Mouse (Mus musculus) liver, postnatal 0 days (tissue): Measurements from ENCODE around the gene Ago3. TPM values are rescaled to one million over a fixed set of nuclear protein-coding genes. Genes with fewer than 3 reads are reported as not detected.

Source experiments
- ATAC-seq: fragments of 200-750 bp; cut with Nextera tagmentation; 2 replicates; pipeline ENCODE4 v1.8.0; 2017; ENCODE audit warnings: mild to moderate bottlenecking, moderate library complexity
- DNase-seq: peaks from one replicate; pipeline ENCODE4 v3.0.0-alpha.2; 2016
- H3K27ac ChIP-seq: fragments of 300-500 bp; sonication (generic); 2 replicates; pipeline ENCODE4 v1.5.1; 2014; ENCODE audit warnings: antibody characterized with exemption, moderate library complexity, mild to moderate bottlenecking, low read depth
- H3K27me3 ChIP-seq: fragments of 300-500 bp; sonication (generic); 2 replicates; pipeline ENCODE4 v1.6.1; 2014; ENCODE audit warnings: low read length, control low read depth, mixed read lengths; ENCODE audit not compliant: insufficient read depth
- H3K36me3 ChIP-seq: fragments of 300-500 bp; sonication (generic); replicated peaks from 2 replicates; pipeline ENCODE4 v1.6.1; 2014; ENCODE audit warnings: mild to moderate bottlenecking, control low read depth, low read length, moderate library complexity, mixed read lengths; ENCODE audit not compliant: insufficient read depth
- H3K4me1 ChIP-seq: fragments of 300-500 bp; sonication (generic); 2 replicates; pipeline ENCODE4 v1.6.1; 2014; ENCODE audit warnings: antibody characterized with exemption, mild to moderate bottlenecking, control low read depth; ENCODE audit not compliant: insufficient read depth
- H3K4me2 ChIP-seq: fragments of 300-500 bp; sonication (generic); 2 replicates; pipeline ENCODE4 v1.6.1; 2014; ENCODE audit warnings: low read depth, mild to moderate bottlenecking, low read length, moderate library complexity, mixed read lengths
- H3K4me3 ChIP-seq: fragments of 300-500 bp; sonication (generic); 2 replicates; pipeline ENCODE4 v1.5.1; 2014; ENCODE audit warnings: low read depth, low read length
- H3K9ac ChIP-seq: fragments of 300-500 bp; sonication (generic); replicated peaks from 2 replicates; pipeline ENCODE4 v1.6.1; 2014; ENCODE audit warnings: mild to moderate bottlenecking, moderate library complexity
- H3K9me3 ChIP-seq: fragments of 300-500 bp; sonication (generic); 2 replicates; pipeline ENCODE4 v1.6.1; 2016; ENCODE audit warnings: mild to moderate bottlenecking, control low read depth, low read length, mixed read lengths
- CTCF ChIP-seq: sonication (generic); IDR thresholded peaks from 2 replicates; pipeline ENCODE4 v1.5.1; 2016; ENCODE audit warnings: antibody characterized with exemption, low read depth
- EP300 ChIP-seq: IDR thresholded peaks from 2 replicates; pipeline ENCODE4 v1.6.1; 2016; ENCODE audit warnings: antibody characterized with exemption, low read depth, mild to moderate bottlenecking
- WGBS: fragments of 180-500 bp; shearing (Covaris S2); extraction: QIAGEN DNeasy Blood & Tissue Kit; methylation state at CpG from one replicate; pipeline ENCODE4 v1.1.7; 2014; ENCODE audit not compliant: insufficient replicate concordance; 5-methylcytosine and 5-hydroxymethylcytosine counted together
- polyA plus RNA-seq: library from polyadenylated mRNA; unstranded; fragments of >200 nt; fragmentation: Nextera tagmentation; extraction: Ambion mirVana; gene quantifications from 2 replicates; pipeline ENCODE4 v1.2.1, GENCODE M21; 2015

Ago3 gene
- polyA plus RNA-seq, 1 experiment from 2014 or later: 5.2 TPM

GRCm38 (mm10) chr4:126291196-126291595, 138.2 kb downstream of the Ago3 start:
- H3K27me3 ChIP-seq: peaks cover 30% of the 10 kb centered on the region
- no peak overlapping the region for H3K27ac ChIP-seq
- no peak for TF ChIP-seq CTCF
- no peak for TF ChIP-seq EP300
- H3K9ac ChIP-seq: no peak overlapping the region
- no peak overlapping the region for H3K4me3 ChIP-seq
- no peaks in the 10 kb centered on the region for H3K36me3 ChIP-seq
- no peak for DNase-seq
- H3K4me1 ChIP-seq: peaks cover 2% of the 10 kb centered on the region
- H3K9me3 ChIP-seq: no peaks in the 10 kb centered on the region
- no peak for ATAC-seq
- WGBS: 39% methylated on average over 13 of the region's 13 CpGs
- H3K4me2 ChIP-seq: no peak overlapping the region

- WGBS: 77% methylated on average over 8 of the region's 8 CpGs
- TF ChIP-seq EP300: no peak
- TF ChIP-seq CTCF: no peak
- H3K27me3 ChIP-seq: peaks cover 32% of the 10 kb centered on the region
These were observed 139.0 kb downstream of the Ago3 start for GRCm38 (mm10) chr4:126290314-126290713.

DNA sequence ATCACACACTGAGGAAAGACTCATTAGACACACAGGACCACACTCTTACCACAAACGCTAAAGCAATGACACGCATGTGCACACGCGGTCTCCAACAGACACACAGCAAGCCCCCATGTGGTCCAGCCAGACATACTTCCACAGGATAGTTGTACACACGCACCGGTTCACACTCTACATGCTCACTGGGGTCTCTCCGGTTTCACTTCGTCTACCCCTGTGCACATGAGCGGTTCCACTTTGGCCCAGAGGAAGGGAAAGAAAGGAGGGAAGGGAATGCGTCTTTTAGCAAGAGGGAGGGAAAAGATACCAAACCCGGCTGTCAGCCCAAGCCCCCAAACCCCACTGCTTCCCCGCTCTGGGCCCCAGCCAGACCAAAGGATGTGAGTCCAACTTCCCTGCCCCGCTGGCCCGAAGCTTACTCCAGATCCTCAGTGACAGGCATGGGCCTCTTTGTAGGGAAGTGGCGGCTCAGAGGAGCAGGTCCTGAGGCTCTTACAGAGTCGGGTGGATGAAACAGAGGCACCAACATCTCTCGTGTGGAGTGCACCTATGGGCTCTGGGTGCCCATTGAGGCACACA, 141.2 kb downstream of the Ago3 start:
- DNase-seq (no peak), ATAC-seq (no peak)
- Histone ChIP-seq H3K9me3 (no peaks in the 10 kb centered on the region), H3K4me2 (peak overlapping the region; percentile 6; the same call in 1 of the 2 replicates), H3K9ac (no peak overlapping the region), H3K4me1 (peaks cover 5% of the 10 kb centered on the region), H3K4me3 (no peak overlapping the region), H3K36me3 (no peaks in the 10 kb centered on the region), H3K27ac (no peak overlapping the region), H3K27me3 (peaks cover 48% of the 10 kb centered on the region)
- TF ChIP-seq EP300: no peak
- no peak for TF ChIP-seq CTCF
- WGBS: 37% methylated on average over 17 of the region's 17 CpGs

More at GRCm38 (mm10) chr4:126290314-126290713, 139.0 kb downstream of the Ago3 start:
- H3K4me1 ChIP-seq: peaks cover 5% of the 10 kb centered on the region
- DNase-seq: no peak
- ATAC-seq: no peak
- H3K9me3 ChIP-seq: no peaks in the 10 kb centered on the region
- H3K4me2 ChIP-seq: no peak overlapping the region
- no peak overlapping the region for H3K4me3 ChIP-seq
- H3K9ac ChIP-seq: no peak overlapping the region
- H3K27ac ChIP-seq: no peak overlapping the region
- no peaks in the 10 kb centered on the region for H3K36me3 ChIP-seq

- Histone ChIP-seq H3K27me3 (peaks cover 50% of the 10 kb centered on the region), H3K9ac (no peak overlapping the region), H3K27ac (no peak overlapping the region), H3K4me2 (no peak overlapping the region), H3K4me3 (no peak overlapping the region), H3K4me1 (peaks cover 5% of the 10 kb centered on the region), H3K9me3 (no peaks in the 10 kb centered on the region), H3K36me3 (no peaks in the 10 kb centered on the region)
- DNase-seq (no peak), ATAC-seq (no peak)
- TF ChIP-seq CTCF: no peak
- no peak for TF ChIP-seq EP300
- 29% methylated on average over 11 of the region's 11 CpGs for whole genome bisulfite sequencing
These were observed 141.9 kb downstream of the Ago3 start for GRCm38 (mm10) chr4:126287302-126287995.

DNA sequence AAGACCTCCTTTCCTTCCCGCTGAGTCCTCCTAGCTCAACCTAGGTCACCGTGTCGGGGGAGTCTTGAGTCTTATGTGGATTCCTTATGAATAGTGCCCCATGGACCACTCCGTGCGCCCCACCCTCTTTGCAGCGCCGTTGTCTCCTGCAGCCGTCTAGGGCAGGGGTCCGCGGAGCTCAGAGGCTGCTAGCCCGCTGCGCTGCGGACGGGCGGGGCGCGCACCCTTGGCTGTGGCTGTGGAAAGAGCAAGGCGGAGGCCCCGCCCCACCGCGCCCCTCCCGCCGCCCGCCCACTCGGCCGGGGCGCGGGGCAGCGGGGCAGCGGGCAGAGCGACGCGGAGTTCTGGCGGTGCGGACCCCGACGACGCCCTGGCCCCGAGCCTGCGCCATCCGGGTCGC, 142.9 kb downstream of the Ago3 start, which contains the start of gene Col8a2:
TSS of gene Col8a2 (plus strand) at position 302 of the 400 bp plus-strand sequence.
- peaks cover 5% of the 10 kb centered on the region for H3K4me1 ChIP-seq
- H3K9me3 ChIP-seq: no peaks in the 10 kb centered on the region
- no peak within 1 kb of the TSS for H3K9ac ChIP-seq
- H3K4me3 ChIP-seq: peak within 1 kb of the TSS; percentile 38
- no peaks in the 10 kb centered on the region for H3K36me3 ChIP-seq
- TF ChIP-seq EP300: no peak
- H3K27me3 ChIP-seq: peaks cover 50% of the 10 kb centered on the region
- ATAC-seq (no peak), DNase-seq (peak; percentile 37)
- H3K4me2 ChIP-seq: peak within 1 kb of the TSS; percentile 64
- WGBS: 3% methylated on average over 24 of the region's 42 CpGs
- H3K27ac ChIP-seq: no peak within 1 kb of the TSS

DNA sequence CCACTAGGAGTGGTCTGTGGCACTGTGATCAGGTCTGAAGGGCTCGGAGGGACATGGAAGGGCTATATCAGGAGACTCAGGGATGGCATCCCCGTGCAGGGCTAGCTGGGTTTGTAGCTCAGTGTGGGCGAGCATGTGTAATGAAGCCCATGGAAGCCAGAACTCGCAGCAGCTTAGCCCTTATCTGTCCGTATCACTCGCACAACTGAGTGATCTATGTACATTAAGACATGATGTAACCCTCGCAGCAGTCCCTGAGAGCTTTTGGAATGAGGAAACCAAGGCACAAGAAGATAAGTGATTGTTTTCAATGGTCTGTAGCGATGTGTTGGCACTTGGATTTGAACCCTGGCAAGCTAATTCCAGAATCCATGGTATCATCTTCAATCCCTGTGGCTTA, 145.8 kb downstream of the Ago3 start:
- Histone ChIP-seq H3K36me3 (no peaks in the 10 kb centered on the region), H3K4me3 (no peak overlapping the region), H3K9ac (no peak overlapping the region), H3K4me1 (peaks cover 5% of the 10 kb centered on the region), H3K27ac (no peak overlapping the region), H3K4me2 (no peak overlapping the region), H3K27me3 (peaks cover 48% of the 10 kb centered on the region), H3K9me3 (no peaks in the 10 kb centered on the region)
- 66% methylated on average over 8 of the region's 8 CpGs for WGBS
- ATAC-seq (no peak), DNase-seq (no peak)
- TF ChIP-seq EP300: no peak
- no peak for TF ChIP-seq CTCF
